Mouse (Mus musculus): ENCODE results near the gene Rbm12. TPM values are rescaled to one million over a fixed set of nuclear protein-coding genes. Genes with fewer than 3 reads are reported as not detected.

Rbm12 gene
- polyA plus RNA-seq, 1 experiment from 2014 or later = 23.0 TPM

Other genes starting within 250 kb of the Rbm12 start
- 64.2 and 65.0 TPM in 2 replicates for gene Uqcc1, start 181.7 kb downstream of the Rbm12 start, polyA plus RNA-seq (2015; fragmentation: Nextera tagmentation; extraction: Ambion mirVana)
- gene Gm15557, start 171.2 kb downstream of the Rbm12 start, polyA plus RNA-seq (2015; fragmentation: Nextera tagmentation; extraction: Ambion mirVana) = not detected in 2 replicates
- gene Gdf5, start 166.6 kb downstream of the Rbm12 start, polyA plus RNA-seq (2015; fragmentation: Nextera tagmentation; extraction: Ambion mirVana) = 1.8 and 2.8 TPM in 2 replicates
- gene Cep250, start 155.5 kb downstream of the Rbm12 start, polyA plus RNA-seq (2015; fragmentation: Nextera tagmentation; extraction: Ambion mirVana) = 13.6 and 16.9 TPM in 2 replicates
- 1.2 and 2.9 TPM in 2 replicates for gene 6430550D23Rik, start 104.0 kb downstream of the Rbm12 start, polyA plus RNA-seq (2015; fragmentation: Nextera tagmentation; extraction: Ambion mirVana)
- 426 and 467 TPM in 2 replicates for gene Ergic3, start 103.9 kb downstream of the Rbm12 start, polyA plus RNA-seq (2015; fragmentation: Nextera tagmentation; extraction: Ambion mirVana)
- not detected in 2 replicates for gene Fer1l4, start 59.0 kb downstream of the Rbm12 start, polyA plus RNA-seq (2015; fragmentation: Nextera tagmentation; extraction: Ambion mirVana)
- 7.0 and 7.3 TPM in 2 replicates for gene Spag4, start 46.8 kb downstream of the Rbm12 start, polyA plus RNA-seq (2015; fragmentation: Nextera tagmentation; extraction: Ambion mirVana)
- gene Cpne1, start within 50 bp of the Rbm12 start, polyA plus RNA-seq (2015; fragmentation: Nextera tagmentation; extraction: Ambion mirVana) = 26.9 and 28.7 TPM in 2 replicates
- 16.0 and 19.6 TPM in 2 replicates for gene Gm28036, start 15.1 kb upstream of the Rbm12 start, polyA plus RNA-seq (2015; fragmentation: Nextera tagmentation; extraction: Ambion mirVana)
- gene Romo1, start 32.1 kb upstream of the Rbm12 start, polyA plus RNA-seq (2015; fragmentation: Nextera tagmentation; extraction: Ambion mirVana) = 439 and 455 TPM in 2 replicates
- 33.9 and 35.2 TPM in 2 replicates for gene Nfs1, start 32.2 kb upstream of the Rbm12 start, polyA plus RNA-seq (2015; fragmentation: Nextera tagmentation; extraction: Ambion mirVana)
- 414 and 423 TPM in 2 replicates for gene Rbm39, start 68.3 kb upstream of the Rbm12 start, polyA plus RNA-seq (2015; fragmentation: Nextera tagmentation; extraction: Ambion mirVana)
- gene Phf20, start 84.5 kb upstream of the Rbm12 start, polyA plus RNA-seq (2015; fragmentation: Nextera tagmentation; extraction: Ambion mirVana) = 111 and 112 TPM in 2 replicates
- gene Cnbd2, start 200.3 kb upstream of the Rbm12 start, polyA plus RNA-seq (2015; fragmentation: Nextera tagmentation; extraction: Ambion mirVana) = 7.3 and 7.4 TPM in 2 replicates
- 101 and 108 TPM in 2 replicates for gene Scand1, start 200.7 kb upstream of the Rbm12 start, polyA plus RNA-seq (2015; fragmentation: Nextera tagmentation; extraction: Ambion mirVana)